Mouse (Mus musculus) CD8-positive naive resting alpha-beta T cell, adult 2 months (primary cell): ENCODE data around the gene Lctl.
A peak's percentile ranks its signal among the peaks of the same experiment; 100 is the strongest.
"Not testable (repeated sequence)": the region's sequence is repeated elsewhere in the genome, so short reads cannot be mapped to it uniquely, and the experiment has no call there.

Experiments
- DNase-seq, 2 experiments: peaks; one replicate each; pipeline ENCODE4 v3.0.0; 2022; ENCODE audit warnings: low read depth in 2 of 2, low spot score in 2 of 2

Gene Lctl

GRCm38 (mm10) chr9:64119898-64120297 is 3.0 kb downstream of the Lctl start:
- peak; percentile 24 to 33 for DNase-seq

- no peak for DNase-seq
Observed at GRCm38 (mm10) chr9:64120584-64121277, 3.8 kb downstream of the Lctl start.

- no peak for DNase-seq
Observed at GRCm38 (mm10) chr9:64122601-64123000, 5.7 kb downstream of the Lctl start.

GRCm38 (mm10) chr9:64124846-64125245 is 7.9 kb downstream of the Lctl start:
- DNase-seq = not testable (repeated sequence)

- DNase-seq = no peak
Observed at GRCm38 (mm10) chr9:64125307-64125706, 8.4 kb downstream of the Lctl start.

- no peak for DNase-seq
Observed at GRCm38 (mm10) chr9:64126121-64126520, 9.2 kb downstream of the Lctl start.

- DNase-seq = no peak
Observed at GRCm38 (mm10) chr9:64131623-64132022, 14.7 kb downstream of the Lctl start.

GRCm38 (mm10) chr9:64138896-64139295 is 21.9 kb downstream of the Lctl start:
- DNase-seq = peak; percentile 54 to 64

- DNase-seq = no peak
Observed at GRCm38 (mm10) chr9:64139879-64140278, 22.9 kb downstream of the Lctl start.

- no peak for DNase-seq
Observed at GRCm38 (mm10) chr9:64156641-64157040, 39.7 kb downstream of the Lctl start.

- no peak for DNase-seq
Observed at GRCm38 (mm10) chr9:64160471-64160870, 43.5 kb downstream of the Lctl start.

GRCm38 (mm10) chr9:64169967-64170366 is 53.0 kb downstream of the Lctl start:
- DNase-seq = not testable (repeated sequence)

GRCm38 (mm10) chr9:64172145-64172815 is 55.3 kb downstream of the Lctl start:
- DNase-seq = no peak

- peak; percentile 80 to 86 for DNase-seq
Observed at GRCm38 (mm10) chr9:64172816-64173665, 56.1 kb downstream of the Lctl start, which contains the start of the genes Zwilch and Rpl4. Zwilch (minus strand) TSS chr9:64173104. Rpl4 (plus strand) TSS chr9:64173375.

GRCm38 (mm10) chr9:64173666-64174220 is 56.8 kb downstream of the Lctl start:
- no peak for DNase-seq

GRCm38 (mm10) chr9:64174341-64174740 is 57.4 kb downstream of the Lctl start:
- DNase-seq = no peak

- no peak for DNase-seq
Observed at GRCm38 (mm10) chr9:64174766-64175165, 57.8 kb downstream of the Lctl start.

GRCm38 (mm10) chr9:64175378-64175777 is 58.4 kb downstream of the Lctl start:
- no peak for DNase-seq

- DNase-seq = peak in 1 of 2 experiments; percentile 8
Observed at GRCm38 (mm10) chr9:64178610-64178973, 61.6 kb downstream of the Lctl start.

- DNase-seq = peak; percentile 86 to 87
Observed at GRCm38 (mm10) chr9:64178974-64179646, 62.2 kb downstream of the Lctl start, which contains the start of gene Snapc5. Snapc5 (plus strand) TSS chr9:64179274.

GRCm38 (mm10) chr9:64183295-64183694 is 66.3 kb downstream of the Lctl start:
- not testable (repeated sequence) for DNase-seq
